Mouse (Mus musculus) heart, adult 2 months (tissue): ENCODE measurements around the gene Tmem269. TPM values are rescaled to one million over a fixed set of nuclear protein-coding genes. Genes with fewer than 3 reads are reported as not detected.
A peak's percentile ranks its signal among the peaks of the same experiment; 100 is the strongest.

Source experiments
- DNase-seq, 2 experiments: peaks; one replicate each; pipeline ENCODE4 v3.0.0; 2021
- H3K27ac ChIP-seq: fragments of 200-600 bp; 2 replicates; pipeline ENCODE4 v1.8.1; 2022
- H3K27me3 ChIP-seq: fragments of 200-500 bp; 2 replicates; pipeline ENCODE4 v1.6.1; 2012; ENCODE audit warnings: mild to moderate bottlenecking, low read length, inconsistent platforms, mixed read lengths; ENCODE audit not compliant: control insufficient read depth, insufficient read depth
- H3K36me3 ChIP-seq: fragments of 200-500 bp; 2 replicates; pipeline ENCODE4 v1.6.1; 2012; ENCODE audit warnings: low read length, inconsistent platforms; ENCODE audit not compliant: control insufficient read depth, insufficient read depth
- H3K4me1 ChIP-seq: fragments of 200-500 bp; 2 replicates; pipeline ENCODE4 v1.6.1; 2011; ENCODE audit warnings: low read length; ENCODE audit not compliant: control insufficient read depth, insufficient read depth
- H3K4me3 ChIP-seq: fragments of 200-600 bp; 2 replicates; pipeline ENCODE4 v1.8.1; 2022
- H3K79me2 ChIP-seq: fragments of 200-500 bp; replicated peaks from 2 replicates; pipeline ENCODE4 v1.6.1; 2012; ENCODE audit warnings: mild to moderate bottlenecking, inconsistent platforms, low read length, moderate library complexity, mixed read lengths; ENCODE audit not compliant: control insufficient read depth, insufficient read depth
- H3K9ac ChIP-seq: fragments of 200-500 bp; 2 replicates; pipeline ENCODE4 v1.6.1; 2012; ENCODE audit warnings: low read depth, mild to moderate bottlenecking, control low read depth, inconsistent platforms, low read length, mixed read lengths
- CTCF ChIP-seq: fragments of 200-600 bp; IDR thresholded peaks from 2 replicates; pipeline ENCODE4 v1.8.1; 2022; ENCODE audit warnings: antibody characterized with exemption, mild to moderate bottlenecking, moderate library complexity
- EP300 ChIP-seq: fragments of 200-500 bp; IDR thresholded peaks from 2 replicates; pipeline ENCODE4 v1.6.1; 2011; ENCODE audit warnings: low read depth, low read length, control low read depth; ENCODE audit not compliant: insufficient read depth
- POLR2A ChIP-seq: fragments of 200-500 bp; IDR thresholded peaks from 2 replicates; pipeline ENCODE4 v1.6.1; 2011; ENCODE audit warnings: mild to moderate bottlenecking, low read depth, low read length, control low read depth; ENCODE audit not compliant: insufficient read depth
- WGBS: fragments of 180-500 bp; shearing (Covaris S2); methylation state at CpG from one replicate; pipeline ENCODE4 v1.1.7; 2018; 5-methylcytosine and 5-hydroxymethylcytosine counted together
- intact Hi-C: fragments of 180-260 bp; cut with DNase I; formaldehyde crosslinking; loops from one replicate; pipeline ENCODE4 v1.15.1; 2025
- polyA plus RNA-seq: library from polyadenylated mRNA; depleted of rRNA; stranded (reverse); fragments of >200 nt; gene quantifications from 2 replicates; pipeline ENCODE4 v1.2.3, GENCODE M21; 2012; rRNA removed
- total RNA-seq, 2 experiments: library from RNA; stranded (reverse); gene quantifications; 2 replicates each; pipeline ENCODE4 v1.2.3; 2021

The Tmem269 gene
- total and polyA plus RNA-seq, 3 experiments: 0.16 TPM; not detected in 2

- Histone ChIP-seq H3K36me3 (no peaks in the 10 kb centered on the region), H3K27me3 (no peaks in the 10 kb centered on the region), H3K4me1 (no peaks in the 10 kb centered on the region), H3K9ac (no peak overlapping the region), H3K4me3 (no peak overlapping the region), H3K79me2 (no peaks in the 10 kb centered on the region), H3K27ac (no peak overlapping the region)
- 72% methylated on average over 3 of the region's 3 CpGs for WGBS
- TF ChIP-seq CTCF (no peak), EP300 (no peak), POLR2A (no peak)
- DNase-seq: no peak
- intact Hi-C loops: no loop called here
These were observed 56.7 kb downstream of the Tmem269 start for GRCm38 (mm10) chr4:119161358-119161757.

- 72% methylated on average over 5 of the region's 5 CpGs for WGBS
- H3K27ac ChIP-seq: no peak overlapping the region
- no peak for TF ChIP-seq CTCF
- TF ChIP-seq POLR2A: no peak
- no peak for TF ChIP-seq EP300
- no peaks in the 10 kb centered on the region for H3K27me3 ChIP-seq
- no peak overlapping the region for H3K4me3 ChIP-seq
- no peak for DNase-seq
- no peaks in the 10 kb centered on the region for H3K79me2 ChIP-seq
- H3K36me3 ChIP-seq: no peaks in the 10 kb centered on the region
- H3K9ac ChIP-seq: no peak overlapping the region
- intact Hi-C loops: loop anchor here (2.0 kb wide), 1 partner anchor 47 kb away; no protein-coding TSS in a partner anchor
- H3K4me1 ChIP-seq: no peaks in the 10 kb centered on the region
These were observed 60.1 kb downstream of the Tmem269 start for GRCm38 (mm10) chr4:119157891-119158290.

GRCm38 (mm10) chr4:119157186-119157585 is 60.8 kb downstream of the Tmem269 start:
- no peaks in the 10 kb centered on the region for H3K36me3 ChIP-seq
- no peaks in the 10 kb centered on the region for H3K27me3 ChIP-seq
- 24% methylated on average over 2 of the region's 2 CpGs for WGBS
- H3K79me2 ChIP-seq: no peaks in the 10 kb centered on the region
- peak; percentile 35 to 72 for DNase-seq
- no peak overlapping the region for H3K4me3 ChIP-seq
- TF ChIP-seq EP300 (no peak), CTCF (peak; percentile 76), POLR2A (no peak)
- no peak overlapping the region for H3K9ac ChIP-seq
- H3K4me1 ChIP-seq: no peaks in the 10 kb centered on the region
- intact Hi-C loops: loop anchor here (2.0 kb wide), 1 partner anchor 48 kb away; no protein-coding TSS in a partner anchor
- H3K27ac ChIP-seq: no peak overlapping the region

Other genes starting within 250 kb of the Tmem269 start
- gene Slc2a1, start 109.5 kb downstream of the Tmem269 start, total RNA-seq: 10 to 100 TPM in 1 of 2 experiments, 1 to 10 TPM in 1; 8.9 to 18.9 TPM
- 16.6 and 18.1 TPM in 2 replicates for gene Slc2a1, start 109.5 kb downstream of the Tmem269 start, polyA plus RNA-seq
- gene Zfp691, start 44.0 kb downstream of the Tmem269 start, total RNA-seq: 10 to 100 TPM; 20.6 to 23.4 TPM
- gene Zfp691, start 44.0 kb downstream of the Tmem269 start, polyA plus RNA-seq: 20.6 and 41.2 TPM in 2 replicates
- under 1 TPM in 1 of 2 experiments, not detected in 1; 0.09 TPM for gene Ermap, start 28.2 kb downstream of the Tmem269 start, total RNA-seq
- gene Ermap, start 28.2 kb downstream of the Tmem269 start, polyA plus RNA-seq: 0.10 and 0.20 TPM in 2 replicates
- gene Svbp, start 22.9 kb downstream of the Tmem269 start, total RNA-seq: 10 to 100 TPM; 13.6 to 17.5 TPM
- gene Svbp, start 22.9 kb downstream of the Tmem269 start, polyA plus RNA-seq: 20.3 and 24.5 TPM in 2 replicates
- gene AU022252, start 14.5 kb upstream of the Tmem269 start, total RNA-seq: 10 to 100 TPM; 17.7 to 24.8 TPM
- 6.4 and 11.2 TPM in 2 replicates for gene AU022252, start 14.5 kb upstream of the Tmem269 start, polyA plus RNA-seq
- 10 to 100 TPM; 10.5 to 10.8 TPM for gene P3h1, start 14.7 kb upstream of the Tmem269 start, total RNA-seq
- gene P3h1, start 14.7 kb upstream of the Tmem269 start, polyA plus RNA-seq: 14.5 and 17.8 TPM in 2 replicates
- gene Cldn19, start 37.2 kb upstream of the Tmem269 start, total RNA-seq: not detected
- gene Cldn19, start 37.2 kb upstream of the Tmem269 start, polyA plus RNA-seq: 0.37 TPM in 1 of 2 replicates, not detected in the other
- 100 to 1,000 TPM; 773 to 861 TPM for gene Ybx1, start 76.4 kb upstream of the Tmem269 start, total RNA-seq
- 266 and 385 TPM in 2 replicates for gene Ybx1, start 76.4 kb upstream of the Tmem269 start, polyA plus RNA-seq
- 10 to 100 TPM in 1 of 2 experiments, 1 to 10 TPM in 1; 8.2 to 10.3 TPM for gene Ppih, start 102.3 kb upstream of the Tmem269 start, total RNA-seq
- 5.5 and 7.4 TPM in 2 replicates for gene Ppih, start 102.3 kb upstream of the Tmem269 start, polyA plus RNA-seq
- under 1 TPM in 1 of 2 experiments, not detected in 1; 0.52 TPM for gene Ccdc30, start 197.3 kb upstream of the Tmem269 start, total RNA-seq
- gene Ccdc30, start 197.3 kb upstream of the Tmem269 start, polyA plus RNA-seq: 0.41 TPM in 1 of 2 replicates, not detected in the other
- 1 to 10 TPM; 7.8 to 9.2 TPM for gene Ppcs, start 204.2 kb upstream of the Tmem269 start, total RNA-seq
- 10.6 and 11.2 TPM in 2 replicates for gene Ppcs, start 204.2 kb upstream of the Tmem269 start, polyA plus RNA-seq
- not detected for gene Zmynd12, start 204.6 kb upstream of the Tmem269 start, total RNA-seq
- gene Zmynd12, start 204.6 kb upstream of the Tmem269 start, polyA plus RNA-seq: 0.74 TPM in 1 of 2 replicates, not detected in the other